Mouse (Mus musculus): Measurements from ENCODE around the gene Bax.

DNA sequence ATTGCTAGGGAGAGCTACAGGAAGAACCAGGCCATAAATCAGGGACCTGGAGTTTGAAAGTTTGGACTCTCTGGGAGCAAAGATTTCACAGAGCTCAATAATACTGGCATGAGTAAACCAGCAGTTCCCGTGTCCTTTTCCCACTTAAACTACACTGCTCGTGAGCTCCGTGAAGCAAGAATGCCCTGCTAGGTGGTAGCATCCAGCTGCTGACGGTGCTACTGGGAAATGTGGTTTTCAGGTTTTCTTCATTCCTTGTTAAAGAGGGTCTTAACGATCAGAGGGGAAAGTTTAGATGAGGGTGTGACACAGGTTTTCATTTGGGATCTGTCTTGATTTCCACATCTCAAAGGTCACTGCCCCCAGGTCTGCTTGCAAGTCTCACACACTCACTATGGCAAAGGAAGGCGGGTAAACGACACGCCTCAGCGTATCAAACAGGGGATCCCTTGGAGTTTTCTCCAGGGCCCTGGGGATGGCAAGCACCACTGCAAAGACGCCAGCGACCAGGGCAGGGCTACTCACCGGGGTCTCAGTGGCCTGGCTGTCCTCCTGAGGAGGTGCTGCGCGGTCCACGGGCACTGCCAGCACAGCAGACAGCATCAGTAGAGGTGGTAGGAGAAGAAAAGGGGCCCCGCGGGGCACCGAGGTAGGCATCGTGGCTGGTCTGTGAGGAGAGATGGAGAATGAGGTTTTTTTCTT lies 42.6 kb upstream of the Bax start:
- TF ChIP-seq CTCF (IDR thresholded peaks at IDR 0.05; ENCODE audit: low read depth, low read length) (no peak), POLR2A (IDR thresholded peaks at IDR 0.05; ENCODE audit: borderline replicate concordance, low read depth, low read length) (no peak)

All from bone marrow macrophage, adult 2 months (primary cell).